Mouse (Mus musculus): ENCODE data around the gene Cplx3. TPM values are rescaled to one million over a fixed set of nuclear protein-coding genes. Genes with fewer than 3 reads are reported as not detected.

Gene Cplx3
- total RNA-seq, 1 experiment from 2014 or later, result 0.15 TPM

DNA sequence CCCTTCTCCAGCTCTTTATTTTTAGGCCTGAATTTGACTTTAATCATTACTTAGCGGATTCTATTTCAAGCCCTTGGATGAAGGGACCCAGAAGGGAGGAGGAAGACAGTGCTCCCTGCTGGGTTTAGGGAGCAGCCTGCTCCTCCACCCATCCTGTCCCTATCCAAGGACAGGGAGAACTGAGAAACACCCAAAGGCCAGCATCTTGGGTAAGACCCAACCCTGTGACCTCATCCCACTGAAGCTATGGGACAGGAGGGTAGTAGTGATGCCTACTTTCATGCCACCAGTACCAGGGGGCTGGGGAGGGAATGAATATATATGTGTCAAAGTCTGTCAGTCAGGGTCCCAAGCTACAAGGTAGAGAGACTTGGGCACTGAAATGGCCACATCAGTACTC lies 34.9 kb upstream of the Cplx3 start:
- no peak for ATAC-seq (replicated peaks in 1 of 2; ENCODE audit: insufficient read depth in 1 of 2, low FRiP score in 2 of 2, low TSS enrichment in 1 of 2, low read depth in 1 of 2, poor library complexity in 2 of 2, severe bottlenecking in 2 of 2)

DNA sequence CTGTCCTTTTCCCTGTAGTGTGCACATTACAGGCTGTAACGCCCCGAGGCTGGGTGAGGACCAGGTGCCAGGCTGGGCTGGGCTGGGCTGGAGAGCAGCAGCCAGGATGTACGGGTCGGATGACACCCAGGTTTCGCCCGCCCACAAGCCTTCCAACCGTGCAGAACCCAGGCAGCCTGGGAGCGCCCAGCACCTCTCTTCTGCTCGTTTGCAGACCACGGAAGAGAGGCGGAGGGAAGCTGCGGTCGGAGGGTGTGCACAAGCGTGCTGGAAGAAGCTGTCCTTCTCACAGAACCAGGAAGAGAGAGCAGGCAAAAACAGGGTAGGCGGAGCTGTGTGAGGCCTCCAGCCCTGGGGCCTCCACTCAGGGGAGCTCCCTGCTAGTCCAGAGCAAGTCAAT lies 34.3 kb upstream of the Cplx3 start:
- peak; percentile 83 to 85 for ATAC-seq (replicated peaks in 1 of 2; ENCODE audit: insufficient read depth in 1 of 2, low FRiP score in 2 of 2, low TSS enrichment in 1 of 2, low read depth in 1 of 2, poor library complexity in 2 of 2, severe bottlenecking in 2 of 2)

DNA sequence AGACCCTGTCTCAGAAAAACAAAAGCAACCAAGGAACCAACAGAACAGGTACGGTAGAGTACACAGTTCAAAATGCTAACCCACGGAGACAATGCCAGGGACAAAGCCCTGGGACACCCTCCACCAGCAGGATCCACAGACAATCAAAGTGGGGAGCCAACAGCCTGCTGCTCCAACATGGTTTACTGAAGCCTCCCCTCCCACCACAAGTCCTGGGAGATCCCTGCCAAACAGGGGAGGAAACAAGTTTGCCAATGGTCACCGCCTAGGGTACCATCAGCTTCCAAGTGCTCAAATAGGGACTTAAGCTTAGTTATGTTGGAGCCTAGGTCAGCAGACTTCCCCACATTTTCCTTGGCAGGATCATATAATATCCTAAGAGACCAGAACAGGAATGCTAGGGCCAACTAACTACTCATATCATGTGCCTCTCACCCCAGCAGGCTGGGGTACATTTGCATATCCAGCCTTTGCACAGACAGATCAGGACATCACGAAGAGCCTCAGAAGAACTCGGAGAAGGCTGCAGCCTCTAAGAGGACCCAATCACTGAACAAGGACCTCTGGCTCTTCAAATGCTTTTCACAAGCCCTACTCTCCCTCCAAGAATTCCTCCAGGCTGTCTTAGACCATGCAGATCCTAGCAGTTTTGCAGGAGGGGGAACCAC lies 33.7 kb upstream of the Cplx3 start:
- no peak for ATAC-seq (replicated peaks in 1 of 2; ENCODE audit: insufficient read depth in 1 of 2, low FRiP score in 2 of 2, low TSS enrichment in 1 of 2, low read depth in 1 of 2, poor library complexity in 2 of 2, severe bottlenecking in 2 of 2)

DNA sequence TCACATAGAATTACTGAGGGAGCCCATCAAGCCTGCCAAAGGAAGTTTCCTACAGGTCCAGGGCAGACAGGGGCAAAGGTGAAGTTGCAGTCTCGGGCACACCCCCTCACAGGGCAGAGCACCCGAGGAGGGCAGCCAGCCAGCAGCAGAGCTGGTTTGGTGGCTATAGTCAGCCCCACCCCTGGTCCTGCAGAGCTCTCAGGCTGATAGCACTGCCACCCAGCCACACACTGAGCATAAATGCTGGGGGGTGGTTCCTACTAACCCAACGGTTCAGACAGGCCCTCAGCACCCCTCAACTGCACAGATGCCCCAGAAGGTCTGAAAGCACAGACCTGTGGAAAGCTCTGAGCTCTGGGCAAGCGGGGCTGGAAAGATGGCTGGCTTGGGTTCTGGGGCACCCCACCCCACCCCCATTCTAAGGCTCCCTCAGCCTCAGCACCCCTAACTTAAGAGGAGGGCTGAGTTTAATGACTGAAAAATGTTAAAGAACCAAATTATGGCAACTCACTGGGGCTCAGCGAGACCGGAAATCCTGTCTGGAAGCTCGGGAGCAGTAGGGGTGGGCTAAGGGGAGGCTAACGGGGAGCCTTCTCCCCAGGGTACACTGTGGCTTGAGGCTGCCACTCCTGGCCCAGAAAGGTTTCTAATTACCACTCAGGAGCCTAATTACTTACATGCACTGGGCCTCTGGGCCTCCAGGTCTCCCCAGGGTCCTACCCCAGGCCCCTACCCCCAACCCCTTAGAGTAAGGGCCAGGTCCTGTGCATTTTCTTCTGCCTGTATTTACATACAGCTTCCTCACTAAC lies 32.8 kb upstream of the Cplx3 start:
- peak in 1 of 2 experiments; percentile 18; a peak in 1 of 4 replicates for ATAC-seq (replicated peaks in 1 of 2; ENCODE audit: insufficient read depth in 1 of 2, low FRiP score in 2 of 2, low TSS enrichment in 1 of 2, low read depth in 1 of 2, poor library complexity in 2 of 2, severe bottlenecking in 2 of 2)

DNA sequence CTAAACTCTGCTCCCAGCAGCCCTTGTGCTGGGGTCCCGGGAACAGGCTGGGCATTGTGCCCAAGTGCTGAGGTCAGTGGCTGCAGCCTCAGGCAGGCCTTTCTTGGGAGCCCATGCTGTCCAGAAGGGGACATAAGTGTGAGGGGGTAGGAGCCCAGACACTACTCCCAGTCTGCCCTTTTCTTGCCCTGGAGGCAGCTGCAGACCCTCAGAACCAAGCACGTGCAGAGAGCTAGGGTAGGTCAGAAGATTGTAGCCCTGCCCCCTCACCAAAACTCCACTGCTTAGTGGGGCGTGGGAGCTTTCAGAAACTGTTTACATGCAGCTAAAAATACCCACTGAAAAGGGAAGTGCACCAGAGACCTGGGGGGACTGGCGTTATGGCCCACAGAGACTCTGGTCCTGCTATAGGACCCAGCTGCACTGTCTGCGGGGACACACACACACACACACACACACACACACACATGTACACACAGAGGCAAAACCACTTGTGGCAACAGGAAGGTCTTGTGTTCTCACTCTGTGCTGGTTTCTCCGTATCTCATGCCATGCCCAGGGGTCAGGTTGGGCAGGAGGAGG lies 31.8 kb upstream of the Cplx3 start:
- ATAC-seq (replicated peaks in 1 of 2; ENCODE audit: insufficient read depth in 1 of 2, low FRiP score in 2 of 2, low TSS enrichment in 1 of 2, low read depth in 1 of 2, poor library complexity in 2 of 2, severe bottlenecking in 2 of 2), result peak; percentile 39 to 56

DNA sequence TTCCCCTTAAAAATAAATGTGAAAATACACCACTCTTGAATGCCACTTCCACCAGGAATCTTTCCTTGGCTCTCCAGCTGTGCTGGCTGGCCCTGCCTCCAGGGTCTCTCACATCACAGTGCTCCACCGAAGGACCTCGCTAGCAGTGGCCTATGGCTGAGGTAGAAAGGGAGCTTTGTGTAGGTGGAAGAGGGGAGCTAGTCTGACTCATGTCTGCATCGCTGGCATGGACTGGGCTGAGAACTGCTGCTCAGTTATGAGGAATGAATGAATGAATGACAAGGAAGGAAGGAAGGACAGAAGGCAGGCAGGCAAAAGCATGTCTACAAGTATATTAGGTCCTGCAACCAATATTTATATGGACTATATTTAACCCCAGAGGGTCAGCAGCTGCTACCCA lies 31.2 kb upstream of the Cplx3 start:
- ATAC-seq (replicated peaks in 1 of 2; ENCODE audit: insufficient read depth in 1 of 2, low FRiP score in 2 of 2, low TSS enrichment in 1 of 2, low read depth in 1 of 2, poor library complexity in 2 of 2, severe bottlenecking in 2 of 2), result no peak

DNA sequence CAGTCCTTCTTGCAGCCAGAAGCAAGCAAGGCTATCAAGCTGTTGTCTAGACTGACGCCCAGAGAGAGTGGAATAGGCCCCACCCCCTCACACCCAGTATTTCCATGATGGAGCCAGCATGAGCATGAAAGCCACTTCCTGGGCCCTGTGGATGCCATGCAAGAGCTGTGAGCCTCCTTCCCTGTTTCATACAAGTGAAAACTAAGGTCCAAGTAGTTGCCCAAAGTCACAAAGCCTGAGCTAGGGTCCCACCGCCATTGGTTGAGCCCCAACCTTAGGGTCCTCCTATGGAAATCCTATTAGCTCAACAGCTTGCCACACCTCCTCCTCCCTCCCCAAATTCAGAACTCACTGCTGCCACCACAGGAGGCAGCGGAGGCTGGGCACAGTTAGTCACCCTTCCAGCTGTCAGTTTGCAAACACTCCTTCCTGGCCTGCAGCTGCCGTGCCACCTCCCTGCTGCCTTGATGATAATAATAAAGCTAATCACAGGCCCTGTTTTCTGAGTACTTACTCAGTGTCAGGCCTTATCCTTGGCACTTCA lies 27.5 kb upstream of the Cplx3 start:
- ATAC-seq (replicated peaks in 1 of 2; ENCODE audit: insufficient read depth in 1 of 2, low FRiP score in 2 of 2, low TSS enrichment in 1 of 2, low read depth in 1 of 2, poor library complexity in 2 of 2, severe bottlenecking in 2 of 2), result no peak

DNA sequence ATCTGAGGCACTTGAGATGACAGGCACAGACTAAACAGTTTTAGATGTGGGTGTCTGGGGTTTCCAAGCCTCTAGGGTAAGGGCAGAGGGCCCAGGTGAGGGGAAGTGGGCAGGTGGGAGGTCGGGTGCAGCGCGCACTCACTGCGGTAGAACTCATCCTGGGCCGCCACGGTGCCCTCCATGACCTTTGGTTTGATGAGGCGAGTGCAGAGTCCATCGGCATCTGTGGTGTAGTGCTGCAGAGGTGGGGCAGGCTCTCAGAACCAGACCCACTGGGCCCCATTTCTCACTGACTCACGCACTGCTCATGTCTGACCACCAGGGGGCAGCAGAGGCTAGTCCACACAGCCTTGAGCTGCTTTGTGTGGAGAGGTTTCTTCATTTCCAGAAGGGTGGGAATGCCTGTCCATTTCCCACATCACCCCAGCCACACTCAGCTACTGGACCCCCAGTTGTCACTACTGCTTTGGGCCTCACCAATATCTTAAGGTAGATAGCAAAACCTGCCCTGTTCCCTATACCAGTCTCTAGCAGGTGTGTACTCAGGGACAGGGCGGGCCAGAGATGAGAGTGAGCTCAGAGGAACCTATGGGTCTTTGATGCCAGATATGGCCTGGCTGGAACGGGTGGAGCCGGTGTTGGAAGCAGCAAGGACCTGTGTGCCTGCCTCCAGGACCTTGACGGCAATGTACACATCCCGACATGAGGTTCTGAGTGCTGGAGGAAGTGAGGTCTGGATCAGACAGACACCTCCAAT lies 23.2 kb upstream of the Cplx3 start:
- ATAC-seq (replicated peaks in 1 of 2; ENCODE audit: insufficient read depth in 1 of 2, low FRiP score in 2 of 2, low TSS enrichment in 1 of 2, low read depth in 1 of 2, poor library complexity in 2 of 2, severe bottlenecking in 2 of 2), result peak; percentile 46 to 78; a peak in 3 of 4 replicates

DNA sequence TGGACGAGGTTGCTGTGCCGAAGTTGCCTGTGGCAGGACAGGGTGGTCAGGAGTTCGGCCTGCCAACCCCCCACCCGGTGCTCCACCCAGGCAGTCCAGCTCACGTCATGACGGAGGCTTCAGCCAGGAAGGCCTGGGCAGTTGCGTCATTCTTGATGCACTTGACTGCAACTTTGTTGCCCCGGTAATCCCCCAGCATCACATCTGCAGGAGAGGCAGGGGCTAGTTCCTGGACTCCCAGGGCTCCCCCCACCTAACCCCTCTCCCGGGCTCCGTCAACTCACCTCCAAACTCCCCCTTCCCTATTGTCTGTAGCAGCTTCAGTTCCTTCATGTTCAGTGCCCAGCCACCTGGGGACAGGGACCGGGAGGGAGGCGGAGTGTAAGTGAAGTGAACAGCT lies 22.6 kb upstream of the Cplx3 start:
- no peak for ATAC-seq (replicated peaks in 1 of 2; ENCODE audit: insufficient read depth in 1 of 2, low FRiP score in 2 of 2, low TSS enrichment in 1 of 2, low read depth in 1 of 2, poor library complexity in 2 of 2, severe bottlenecking in 2 of 2)

DNA sequence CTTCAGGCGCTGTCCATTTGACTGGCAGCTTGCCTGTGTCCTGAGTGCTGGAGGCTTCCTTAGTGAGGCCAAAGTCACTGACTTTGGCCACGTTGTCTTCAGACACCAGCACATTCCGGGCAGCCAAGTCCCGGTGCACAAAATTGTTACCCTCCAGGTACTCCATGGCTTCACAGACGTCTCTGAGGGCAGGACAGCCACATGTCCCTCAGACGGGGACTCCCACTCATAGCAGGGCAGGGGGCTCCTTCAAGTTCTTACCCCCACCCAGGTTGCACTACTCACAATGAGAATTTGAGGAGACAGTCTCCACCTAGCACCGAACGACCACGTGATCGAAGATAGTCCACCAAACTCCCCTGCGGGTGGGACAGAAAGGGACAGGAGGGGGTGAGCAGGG lies 21.8 kb upstream of the Cplx3 start:
- no peak for ATAC-seq (replicated peaks in 1 of 2; ENCODE audit: insufficient read depth in 1 of 2, low FRiP score in 2 of 2, low TSS enrichment in 1 of 2, low read depth in 1 of 2, poor library complexity in 2 of 2, severe bottlenecking in 2 of 2)

DNA sequence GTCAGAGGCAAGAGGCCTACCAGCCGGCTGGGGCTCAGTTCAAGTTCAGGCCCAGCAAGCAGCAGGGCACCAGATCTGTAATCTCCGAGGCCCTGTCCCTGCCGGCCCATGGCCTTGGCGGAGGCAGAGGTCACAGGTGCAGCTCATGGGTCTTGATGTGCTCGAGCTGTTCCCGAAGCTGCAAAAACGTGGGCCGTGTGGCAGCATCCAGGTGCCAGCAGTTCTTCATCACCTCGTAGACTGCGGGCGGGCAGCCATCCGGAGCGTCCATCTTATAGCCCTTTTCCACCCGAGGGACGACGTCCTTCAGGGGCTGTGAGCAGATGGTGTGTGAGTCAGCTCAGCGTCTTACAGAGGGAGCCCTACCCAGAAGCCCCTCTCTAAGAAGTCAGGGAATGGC lies 21.1 kb upstream of the Cplx3 start:
- ATAC-seq (replicated peaks in 1 of 2; ENCODE audit: insufficient read depth in 1 of 2, low FRiP score in 2 of 2, low TSS enrichment in 1 of 2, low read depth in 1 of 2, poor library complexity in 2 of 2, severe bottlenecking in 2 of 2), result no peak

DNA sequence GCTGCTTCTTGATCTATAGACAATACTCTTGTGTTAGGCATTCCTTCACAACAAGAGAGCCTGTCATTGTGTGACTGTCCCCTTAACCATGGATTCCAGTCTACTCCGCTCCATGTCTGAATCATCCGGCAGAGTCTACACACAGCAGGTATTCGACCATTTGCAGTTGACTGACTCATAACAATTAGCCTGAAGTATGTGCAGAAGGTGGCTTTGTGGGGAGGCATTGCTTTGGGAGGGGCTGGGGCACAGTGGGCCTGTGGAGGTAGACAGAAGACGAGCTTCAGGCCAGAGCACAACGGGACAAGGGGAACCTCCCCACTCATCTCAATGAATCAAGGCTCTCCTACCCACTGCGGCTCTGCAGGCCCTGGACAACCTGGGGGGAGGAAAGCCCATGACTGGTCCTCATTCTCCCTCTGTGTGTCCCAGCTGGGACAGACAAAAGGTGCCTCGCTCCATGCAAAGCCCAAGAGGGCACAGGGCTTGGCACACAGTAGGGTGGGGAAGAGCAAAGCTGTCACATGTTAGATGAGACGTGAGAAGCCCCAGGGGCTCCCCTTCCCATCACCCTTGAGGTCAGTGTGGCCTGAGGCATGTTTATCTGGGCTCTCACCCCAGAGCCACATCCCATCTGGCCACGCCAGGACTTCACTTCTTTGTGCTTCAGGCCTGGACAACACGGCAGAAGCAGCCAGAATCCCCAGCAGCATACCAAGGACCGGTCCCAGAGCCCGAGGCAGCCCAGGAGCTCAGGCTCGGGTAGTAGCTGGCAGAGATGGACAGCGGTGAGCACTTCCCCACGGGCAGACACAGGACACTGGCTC lies 19.8 kb upstream of the Cplx3 start:
- ATAC-seq (replicated peaks in 1 of 2; ENCODE audit: insufficient read depth in 1 of 2, low FRiP score in 2 of 2, low TSS enrichment in 1 of 2, low read depth in 1 of 2, poor library complexity in 2 of 2, severe bottlenecking in 2 of 2), result no peak

DNA sequence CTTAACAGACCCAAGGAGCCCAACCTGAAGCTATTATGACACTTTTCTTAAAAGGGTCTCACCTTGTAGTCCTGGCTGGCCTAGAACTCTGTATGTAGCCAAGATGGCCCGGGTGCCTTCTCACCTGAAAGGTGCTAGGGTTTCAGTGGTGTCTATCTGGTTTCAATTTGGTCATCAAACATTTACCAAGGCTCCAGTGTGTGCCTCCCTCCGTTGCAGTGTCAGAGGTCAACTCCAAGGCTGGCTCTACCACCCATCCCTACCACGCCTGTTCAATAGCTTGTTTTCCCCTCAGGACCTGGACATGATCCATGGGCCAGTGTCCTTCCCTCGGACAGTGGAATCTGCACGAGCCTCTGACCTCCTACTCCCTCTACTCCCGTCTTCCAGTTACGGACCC lies 18.2 kb upstream of the Cplx3 start:
- ATAC-seq (replicated peaks in 1 of 2; ENCODE audit: insufficient read depth in 1 of 2, low FRiP score in 2 of 2, low TSS enrichment in 1 of 2, low read depth in 1 of 2, poor library complexity in 2 of 2, severe bottlenecking in 2 of 2), result no peak

DNA sequence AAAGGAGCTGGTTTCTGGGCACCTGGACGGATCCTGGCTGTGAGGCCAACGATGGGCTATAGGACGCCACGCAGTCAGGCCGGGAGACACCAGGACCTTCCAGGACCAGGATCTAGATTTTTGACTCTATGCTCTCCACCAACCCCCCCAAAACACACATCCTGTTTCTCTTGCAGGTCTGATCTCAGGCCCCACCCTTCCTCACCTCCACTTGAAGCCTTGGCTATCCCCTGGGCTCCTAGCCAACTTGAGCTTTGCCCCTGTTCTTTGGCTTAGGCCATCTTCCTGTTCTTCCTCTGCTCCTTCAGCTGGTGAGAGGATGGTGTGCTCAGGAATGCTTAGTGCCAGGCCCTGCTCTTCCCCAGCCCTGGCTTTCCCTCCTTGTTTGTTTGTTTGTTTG lies 14.6 kb upstream of the Cplx3 start, which contains the start of gene Lman1l:
TSS of gene Lman1l (minus strand) at position 101 of the 400 bp plus-strand sequence.
- no peak for ATAC-seq (replicated peaks in 1 of 2; ENCODE audit: insufficient read depth in 1 of 2, low FRiP score in 2 of 2, low TSS enrichment in 1 of 2, low read depth in 1 of 2, poor library complexity in 2 of 2, severe bottlenecking in 2 of 2)

DNA sequence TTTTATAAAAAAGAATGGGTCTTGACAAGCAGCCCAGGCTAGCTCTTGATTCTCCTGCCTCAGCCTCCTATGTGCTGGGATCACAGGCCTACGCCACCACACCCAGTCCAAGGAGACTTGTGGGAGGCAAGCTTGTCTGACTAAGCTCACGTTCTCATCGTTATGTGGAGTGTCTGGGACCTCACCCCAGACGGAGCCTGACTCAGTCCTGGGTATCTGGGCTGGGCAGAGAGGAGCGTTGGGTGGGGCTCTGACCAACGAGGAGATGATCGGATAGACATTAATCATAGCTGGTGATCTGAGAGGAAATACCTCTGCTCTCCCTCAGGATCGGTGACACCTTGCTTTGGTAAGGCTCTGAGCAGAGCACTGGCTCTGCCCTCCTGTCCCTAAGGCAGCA lies 12.8 kb upstream of the Cplx3 start:
- no peak for ATAC-seq (replicated peaks in 1 of 2; ENCODE audit: insufficient read depth in 1 of 2, low FRiP score in 2 of 2, low TSS enrichment in 1 of 2, low read depth in 1 of 2, poor library complexity in 2 of 2, severe bottlenecking in 2 of 2)

DNA sequence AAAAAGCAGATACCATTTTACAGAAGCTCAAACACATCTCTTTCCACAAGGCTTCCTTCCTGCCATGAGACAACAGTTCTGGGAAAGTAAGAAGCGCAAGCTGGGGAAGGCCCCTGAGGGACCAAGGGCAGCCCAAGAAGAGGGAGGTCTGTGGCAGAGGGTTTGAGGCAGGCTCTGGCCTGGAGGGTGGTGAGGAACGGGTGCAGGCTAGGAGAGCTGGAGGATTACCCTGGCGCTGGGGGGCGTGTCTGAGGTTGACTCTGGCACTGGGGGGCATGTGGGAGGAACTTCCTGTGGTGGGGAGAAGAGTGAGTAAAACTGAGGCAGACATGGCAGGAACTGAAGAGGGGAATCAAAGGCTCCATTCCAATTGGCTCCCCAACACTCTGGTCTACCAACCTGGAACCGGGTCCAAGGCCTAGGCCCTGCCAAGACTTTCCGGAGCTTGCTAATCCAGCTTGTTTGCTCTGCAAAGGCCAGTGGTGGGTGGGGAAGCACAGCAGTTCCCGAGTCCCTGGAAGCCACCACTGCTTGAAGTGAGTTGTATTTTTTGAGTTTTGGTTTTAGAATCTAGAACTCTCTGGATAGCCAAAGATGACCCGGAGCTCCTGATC lies 11.6 kb upstream of the Cplx3 start:
- peak; percentile 48 to 52; a peak in 2 of 4 replicates for ATAC-seq (replicated peaks in 1 of 2; ENCODE audit: insufficient read depth in 1 of 2, low FRiP score in 2 of 2, low TSS enrichment in 1 of 2, low read depth in 1 of 2, poor library complexity in 2 of 2, severe bottlenecking in 2 of 2)

Data from hematopoietic stem cell, adult 5-6 weeks (primary cell).